Mouse (Mus musculus) olfactory bulb, adult 2 months (tissue): ENCODE data around the gene Zgrf1. TPM values are rescaled to one million over a fixed set of nuclear protein-coding genes. Genes with fewer than 3 reads are reported as not detected.

Source experiments
- H3K27ac ChIP-seq: fragments of 200-500 bp; 2 replicates; pipeline ENCODE4 v1.5.1; 2012; ENCODE audit warnings: low read depth, low read length; ENCODE audit not compliant: insufficient read depth
- H3K4me1 ChIP-seq: fragments of 200-500 bp; 2 replicates; pipeline ENCODE4 v1.6.1; 2012; ENCODE audit warnings: low read length; ENCODE audit not compliant: control insufficient read depth, insufficient read depth
- H3K4me3 ChIP-seq: fragments of 200-500 bp; 2 replicates; pipeline ENCODE4 v1.5.1; 2012; ENCODE audit warnings: mild to moderate bottlenecking, low read depth, low read length, moderate library complexity; ENCODE audit not compliant: insufficient read depth
- CTCF ChIP-seq: fragments of 200-500 bp; IDR thresholded peaks from 2 replicates; pipeline ENCODE4 v1.5.1; 2012; ENCODE audit warnings: low read depth, mild to moderate bottlenecking, low read length, moderate library complexity; ENCODE audit not compliant: insufficient read depth
- POLR2A ChIP-seq: fragments of 200-500 bp; IDR thresholded peaks from 2 replicates; pipeline ENCODE4 v1.6.1; 2012; ENCODE audit warnings: mild to moderate bottlenecking, low read depth, low read length, moderate library complexity; ENCODE audit not compliant: insufficient read depth
- WGBS: fragments of 180-500 bp; shearing (Covaris S2); methylation state at CpG from one replicate; pipeline ENCODE4 v1.1.7; 2018; 5-methylcytosine and 5-hydroxymethylcytosine counted together
- polyA plus RNA-seq: library from polyadenylated mRNA; stranded (reverse); fragments of >200 nt; gene quantifications from 2 replicates; pipeline ENCODE4 v1.2.4, GENCODE M21; 2012; ENCODE audit warnings: low replicate concordance; ENCODE audit not compliant: missing spikeins, insufficient read depth, insufficient read length

The Zgrf1 gene
- polyA plus RNA-seq, 1 experiment, result not detected

- Histone ChIP-seq H3K4me1 (peaks cover 20% of the 10 kb centered on the region), H3K27ac (no peak overlapping the region), H3K4me3 (peak overlapping the region; percentile 25)
- 1% methylated on average over 32 of the region's 32 CpGs for WGBS
- TF ChIP-seq POLR2A (no peak), CTCF (no peak)
Observed at GRCm38 (mm10) chr3:127632531-127632930, 79.2 kb downstream of the Zgrf1 start.

- peaks cover 20% of the 10 kb centered on the region for H3K4me1 ChIP-seq
- TF ChIP-seq POLR2A (no peak), CTCF (no peak)
- no peak within 1 kb of the TSS for H3K27ac ChIP-seq
- under 1% methylated on average over 92 of the region's 92 CpGs for WGBS
- H3K4me3 ChIP-seq, result peak within 1 kb of the TSS; percentile 32
Observed at GRCm38 (mm10) chr3:127633080-127634032, 80.1 kb downstream of the Zgrf1 start, which contains the start of gene Neurog2. Gene Neurog2 (plus strand): TSS chr3:127633135.

GRCm38 (mm10) chr3:127634101-127634983 is 81.1 kb downstream of the Zgrf1 start:
- Histone ChIP-seq H3K27ac (no peak overlapping the region), H3K4me3 (peak overlapping the region; percentile 26), H3K4me1 (peaks cover 20% of the 10 kb centered on the region)
- TF ChIP-seq POLR2A (no peak), CTCF (peak; percentile 89)
- WGBS, result 2% methylated on average over 58 of the region's 58 CpGs

GRCm38 (mm10) chr3:127634984-127635349 is 81.7 kb downstream of the Zgrf1 start:
- no peak overlapping the region for H3K4me3 ChIP-seq
- no peak for TF ChIP-seq CTCF
- TF ChIP-seq POLR2A, result no peak
- no peak overlapping the region for H3K27ac ChIP-seq
- 39% methylated on average over 3 of the region's 3 CpGs for WGBS
- peaks cover 23% of the 10 kb centered on the region for H3K4me1 ChIP-seq

- 7% methylated on average over 36 of the region's 36 CpGs for WGBS
- TF ChIP-seq CTCF, result no peak
- TF ChIP-seq POLR2A, result no peak
- H3K4me1 ChIP-seq, result peaks cover 5% of the 10 kb centered on the region; the same call in 1 of the 2 replicates
- no peak overlapping the region for H3K4me3 ChIP-seq
- H3K27ac ChIP-seq, result no peak overlapping the region
Observed at GRCm38 (mm10) chr3:127639875-127640761, 86.8 kb downstream of the Zgrf1 start.

GRCm38 (mm10) chr3:127640762-127641700 is 87.7 kb downstream of the Zgrf1 start:
- 24% methylated on average over 37 of the region's 37 CpGs for WGBS
- Histone ChIP-seq H3K4me1 (peaks cover 5% of the 10 kb centered on the region; the same call in 1 of the 2 replicates), H3K4me3 (no peak overlapping the region), H3K27ac (no peak overlapping the region)
- no peak for TF ChIP-seq POLR2A
- no peak for TF ChIP-seq CTCF

- no peak overlapping the region for H3K4me3 ChIP-seq
- TF ChIP-seq CTCF (no peak), POLR2A (no peak)
- WGBS, result 55% methylated on average over 5 of the region's 5 CpGs
- H3K27ac ChIP-seq, result no peak overlapping the region
- peaks cover 5% of the 10 kb centered on the region; the same call in 1 of the 2 replicates for H3K4me1 ChIP-seq
Observed at GRCm38 (mm10) chr3:127642211-127642610, 88.9 kb downstream of the Zgrf1 start.
